Mouse (Mus musculus): ENCODE data around the gene Col6a4.

Gene Col6a4

DNA sequence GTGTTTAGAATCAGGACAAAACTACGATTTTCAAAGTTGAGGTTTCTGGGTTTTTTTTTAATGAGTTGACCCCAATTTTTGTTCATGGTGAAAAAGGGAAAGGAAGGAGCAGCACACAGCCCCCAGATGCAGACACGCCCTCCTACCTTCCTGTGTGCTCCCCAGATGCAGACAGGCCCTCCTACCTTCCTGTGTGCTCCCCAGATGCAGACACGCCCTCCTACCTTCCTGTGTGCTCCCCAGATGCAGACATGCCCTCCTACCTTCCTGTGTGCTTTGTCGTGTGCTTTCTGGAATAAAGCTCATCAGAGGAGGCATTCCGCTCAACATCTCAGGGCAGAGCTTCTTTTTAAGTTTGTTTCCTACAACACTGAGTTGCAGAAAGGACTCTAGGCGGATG is 24.9 kb downstream of the Col6a4 start:
- DNase-seq, result no peak

DNA sequence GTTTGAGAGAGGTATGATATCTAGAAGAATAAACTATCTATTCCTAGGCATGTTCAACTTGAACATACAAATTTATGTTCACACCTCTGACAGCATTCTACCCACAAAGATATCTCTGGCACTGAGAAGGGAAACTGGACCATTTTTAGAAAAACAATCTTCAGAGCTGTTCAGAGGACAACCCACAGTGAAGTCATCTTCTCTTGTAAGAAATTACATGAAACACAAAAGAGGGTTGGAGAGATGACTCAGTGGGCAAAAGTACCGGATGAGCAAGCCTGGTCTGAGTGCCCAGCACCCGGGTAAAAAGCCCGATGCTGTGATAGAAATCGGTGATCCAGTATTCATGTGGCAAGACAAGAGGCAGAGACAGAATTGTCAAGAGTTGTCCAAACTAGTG is 43.1 kb downstream of the Col6a4 start:
- DNase-seq, result no peak

DNA sequence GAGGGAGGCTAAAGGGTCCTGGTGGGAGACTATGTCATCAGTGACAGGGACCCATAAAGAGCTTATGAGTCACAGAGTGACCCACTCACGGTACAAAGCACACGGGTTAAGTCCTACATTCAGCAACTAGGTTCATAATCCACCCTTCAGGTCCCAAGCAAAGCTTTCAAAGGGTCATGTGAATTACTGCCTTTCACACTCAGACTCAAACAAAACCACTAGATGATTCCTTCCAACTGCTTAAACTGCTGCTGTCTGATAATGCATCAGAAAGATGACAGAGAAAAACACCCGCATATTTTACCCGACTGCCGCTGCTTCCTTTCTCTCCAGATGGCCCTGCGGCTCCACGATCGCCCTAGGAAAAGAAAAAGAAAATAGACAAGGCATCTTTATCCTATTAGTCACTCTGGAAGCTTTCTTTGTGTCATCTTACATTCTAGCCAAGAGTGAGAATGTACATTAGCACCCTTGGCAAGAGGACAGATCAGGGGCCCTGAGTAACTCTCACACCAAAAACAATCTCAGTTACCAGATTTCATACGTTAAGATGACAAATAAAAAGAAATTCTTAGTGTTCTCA is 52.6 kb downstream of the Col6a4 start:
- DNase-seq, result no peak

DNA sequence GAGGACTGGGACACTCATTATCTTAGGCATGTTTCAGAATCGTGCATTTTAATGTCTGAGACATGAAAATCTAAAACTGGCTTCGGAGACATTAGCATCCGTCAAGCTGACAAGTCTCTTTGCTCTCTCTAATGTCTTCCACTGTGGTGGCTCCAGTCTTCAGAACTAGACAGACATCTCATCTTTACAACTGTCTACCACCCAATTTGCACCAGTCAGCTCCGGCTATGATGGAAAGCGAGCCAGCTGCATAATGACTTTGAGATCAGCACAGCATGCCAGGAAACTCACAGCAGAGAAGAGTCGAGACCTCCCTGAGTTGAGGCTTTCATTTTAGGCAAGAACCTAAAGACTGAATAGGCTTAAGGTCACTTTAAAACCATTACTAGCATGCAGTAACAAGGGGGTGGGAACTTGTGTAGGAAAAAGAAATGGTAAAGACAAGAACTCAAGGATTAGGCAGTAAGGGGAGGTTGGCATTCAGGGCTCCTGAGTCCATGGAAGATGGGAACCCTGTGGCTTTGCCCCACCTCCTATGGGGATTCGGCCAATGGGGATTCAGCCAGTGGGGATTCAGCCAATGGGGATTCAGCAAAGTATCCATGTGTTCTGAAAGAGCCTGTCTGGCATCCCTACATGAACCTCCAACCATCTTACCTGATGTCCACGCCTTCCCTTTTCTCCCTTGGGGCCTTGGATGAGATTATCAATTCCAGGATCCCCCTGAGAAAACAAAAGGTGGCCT is 56.5 kb downstream of the Col6a4 start:
- no peak for DNase-seq

DNA sequence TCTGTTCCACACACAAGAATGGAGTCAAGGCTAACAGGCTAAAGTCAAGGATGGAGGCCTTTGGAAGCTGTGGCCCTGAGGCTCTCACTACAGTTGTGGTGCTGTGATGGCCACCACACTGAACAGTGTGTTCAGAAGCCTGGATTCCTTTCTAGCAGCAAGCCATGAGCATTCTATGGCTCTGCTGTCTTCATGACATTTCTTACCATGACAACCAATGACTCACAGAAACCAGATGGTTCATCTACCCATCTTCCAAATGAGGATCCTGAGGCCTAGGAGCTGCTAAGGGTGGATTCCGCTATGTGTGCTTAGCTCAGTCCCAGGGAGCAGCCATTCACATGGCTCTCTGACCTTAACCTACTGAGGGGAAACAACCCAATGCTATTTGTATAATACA is 57.3 kb downstream of the Col6a4 start:
- DNase-seq, result no peak

DNA sequence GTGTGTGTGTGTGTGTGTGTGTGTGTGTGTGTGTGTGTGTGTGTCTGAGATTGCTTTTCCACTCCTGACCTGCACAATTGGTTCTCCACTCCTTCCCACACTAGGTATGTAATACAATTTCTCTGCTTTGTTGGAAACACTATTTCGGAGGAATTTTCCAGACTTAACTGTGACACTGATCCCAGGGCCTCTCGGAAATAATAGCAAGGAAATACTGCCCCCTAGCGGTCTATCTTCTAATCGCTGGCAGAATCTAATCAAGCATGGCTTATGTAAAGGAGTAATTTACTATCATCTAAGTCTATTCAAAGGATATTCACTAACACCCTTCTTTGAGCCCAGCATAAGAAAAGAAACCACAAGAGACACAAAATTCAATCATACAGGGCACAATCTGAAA is 57.7 kb downstream of the Col6a4 start:
- no peak for DNase-seq

DNA sequence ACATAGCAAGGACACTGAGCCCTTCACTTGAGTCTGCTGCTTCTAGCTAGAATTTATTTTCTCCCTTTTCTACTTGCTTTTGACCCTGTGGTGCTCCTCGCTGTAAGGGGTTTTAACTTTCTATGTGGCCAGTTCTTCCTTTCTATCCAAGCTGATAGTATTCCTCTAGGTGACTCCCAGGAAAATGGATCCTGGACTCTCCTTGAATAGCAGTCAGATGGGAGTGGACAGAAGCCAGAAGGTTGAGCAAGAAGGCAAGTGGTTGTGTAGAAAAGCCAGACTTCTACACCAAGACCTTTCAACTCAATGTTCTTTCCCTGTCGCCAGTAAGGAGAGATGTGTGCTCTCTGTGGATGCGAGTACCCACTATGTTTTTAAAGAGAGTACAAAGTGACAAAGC is 80.9 kb downstream of the Col6a4 start:
- DNase-seq, result no peak

DNA sequence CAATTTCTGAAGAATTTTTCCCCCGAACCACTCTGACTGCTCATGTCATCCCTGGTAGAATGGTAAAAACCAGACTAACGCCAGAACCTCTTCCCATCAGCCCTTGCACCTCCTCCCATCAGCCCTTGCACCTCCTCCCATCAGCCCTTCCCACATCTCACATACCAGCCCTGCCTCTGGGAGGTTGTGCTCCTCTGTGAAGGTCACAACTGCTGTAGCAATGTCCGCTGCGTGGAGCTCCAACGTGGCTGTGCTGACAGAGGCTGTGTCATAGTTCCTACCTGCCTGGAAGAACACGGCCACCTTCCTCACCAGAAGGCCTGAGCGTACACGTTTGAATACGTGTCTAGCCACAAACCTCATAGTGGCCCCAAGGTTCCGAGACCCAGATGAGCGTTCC is 83.4 kb downstream of the Col6a4 start:
- DNase-seq, result no peak

DNA sequence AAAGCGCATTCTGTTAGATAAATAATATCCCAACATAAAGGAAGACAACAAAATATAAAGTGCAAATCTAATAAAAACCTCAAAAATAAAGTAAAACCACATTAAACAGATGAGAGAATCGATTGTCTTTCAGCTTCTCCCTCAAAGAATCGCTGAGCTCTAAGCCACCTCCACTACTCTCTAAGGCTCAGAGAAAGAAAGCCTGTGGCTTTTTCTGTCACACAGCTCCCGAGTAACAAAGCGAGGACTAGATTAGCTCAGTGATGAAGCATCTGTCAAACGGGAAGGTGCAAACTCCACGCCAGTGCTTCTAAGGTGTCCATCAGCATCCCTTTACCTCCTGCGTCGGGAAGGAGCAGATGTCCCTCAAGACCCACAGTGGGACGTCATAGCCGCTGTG is 98.6 kb downstream of the Col6a4 start:
- DNase-seq, result no peak

DNA sequence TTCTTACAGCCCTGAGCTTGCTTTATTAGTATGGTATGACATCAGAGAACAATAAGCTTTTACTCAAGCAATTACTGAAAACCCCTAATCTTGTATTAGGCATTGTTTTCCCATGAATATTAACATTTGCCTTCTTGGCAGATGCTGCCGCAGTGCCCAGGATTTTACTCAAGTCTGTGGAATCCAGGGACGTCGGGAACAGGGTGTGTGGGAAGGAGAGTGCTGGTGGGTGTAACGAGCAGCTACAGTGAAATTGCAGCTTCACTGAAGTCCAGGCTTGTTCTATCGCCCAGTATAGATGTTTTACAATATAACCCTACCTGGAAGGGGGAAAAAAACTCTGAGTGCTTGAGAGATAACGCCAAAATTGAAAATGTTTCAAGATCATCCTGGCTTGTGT is 104.2 kb downstream of the Col6a4 start:
- DNase-seq, result no peak

DNA sequence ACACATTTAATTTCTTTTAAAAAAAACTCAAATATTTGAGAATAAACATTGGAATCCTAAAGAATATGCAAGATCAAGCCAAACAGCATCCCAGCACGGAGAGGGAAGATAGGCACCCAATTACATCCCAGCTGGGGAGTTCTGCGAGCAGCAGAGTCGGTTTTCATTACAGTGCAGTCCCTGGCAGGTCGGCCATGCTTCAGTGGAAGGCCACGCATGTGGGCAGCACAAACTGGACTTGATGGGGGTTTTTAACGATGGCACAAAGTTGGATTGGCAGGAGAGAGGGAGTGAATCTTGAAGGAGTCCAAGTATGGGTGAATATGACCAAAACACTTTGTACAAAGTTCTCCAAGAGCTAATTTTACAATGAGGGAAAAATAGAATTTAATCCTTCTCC is 106.5 kb downstream of the Col6a4 start:
- no peak for DNase-seq

DNA sequence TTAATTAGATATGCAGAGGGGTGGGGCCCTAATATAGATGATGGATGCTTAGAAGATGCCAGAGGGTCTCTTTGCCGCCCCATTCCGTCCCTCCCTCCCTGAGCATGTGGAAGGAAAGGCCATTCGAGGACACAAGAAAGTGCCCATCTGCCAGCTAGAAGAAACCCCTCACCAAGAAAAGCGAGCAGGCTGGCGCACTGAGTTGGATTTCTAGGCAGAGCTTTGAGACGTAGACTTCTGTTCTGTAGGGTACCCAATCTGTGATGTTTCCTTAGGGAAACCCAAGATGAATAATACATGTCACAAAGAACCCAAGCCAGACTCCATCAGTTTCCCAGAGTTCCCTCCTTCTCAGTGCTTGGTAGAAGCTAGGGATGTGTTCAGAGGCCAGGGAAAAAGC is 107.1 kb downstream of the Col6a4 start:
- no peak for DNase-seq

DNA sequence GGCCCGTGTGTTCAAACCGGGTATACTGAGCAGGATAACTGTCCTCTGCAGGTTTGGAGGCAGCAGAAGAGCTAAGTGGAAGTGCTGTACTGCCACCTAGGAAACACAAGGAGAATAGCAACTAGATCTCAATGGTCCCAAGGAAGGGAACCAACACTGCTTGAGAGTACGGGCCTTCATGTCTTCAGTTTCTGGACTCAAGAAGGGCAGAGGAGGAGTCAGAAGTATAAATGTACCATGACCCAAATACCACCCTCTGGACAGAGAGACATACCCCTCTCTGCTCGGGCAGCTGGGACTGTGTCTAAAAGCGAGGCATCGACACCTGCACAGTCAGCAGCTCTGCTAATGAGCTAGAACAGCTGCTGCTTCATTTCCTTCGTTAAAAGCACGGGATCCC is 108.5 kb downstream of the Col6a4 start:
- no peak for DNase-seq

DNA sequence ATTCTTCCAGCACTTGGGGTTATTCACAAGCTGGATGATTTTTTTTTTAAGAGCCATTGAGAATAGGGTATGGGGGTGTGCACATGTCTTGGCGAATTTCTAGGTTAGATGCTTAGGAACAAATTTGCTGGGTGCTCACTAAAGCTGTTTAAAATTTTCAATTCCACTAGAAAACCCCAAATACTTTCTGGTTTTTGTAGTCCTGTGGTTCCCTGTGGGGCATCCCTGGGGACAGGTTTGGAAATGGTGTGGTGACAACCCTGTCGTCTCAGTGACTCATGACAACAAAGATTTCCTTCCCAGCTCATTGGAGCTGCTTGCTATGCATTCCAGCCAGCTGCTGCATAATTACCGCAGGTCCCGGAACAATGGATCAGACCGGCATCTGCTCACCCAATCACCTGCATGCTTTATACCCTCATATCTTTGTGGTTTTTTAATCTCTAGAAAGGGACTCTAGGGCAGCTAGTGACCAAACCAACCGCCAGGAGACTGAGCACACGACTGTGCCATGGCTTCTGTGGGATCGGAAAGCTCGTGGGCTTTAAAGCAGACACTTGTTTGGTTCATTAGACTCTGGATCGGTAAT is 111.6 kb downstream of the Col6a4 start:
- no peak for DNase-seq

DNA sequence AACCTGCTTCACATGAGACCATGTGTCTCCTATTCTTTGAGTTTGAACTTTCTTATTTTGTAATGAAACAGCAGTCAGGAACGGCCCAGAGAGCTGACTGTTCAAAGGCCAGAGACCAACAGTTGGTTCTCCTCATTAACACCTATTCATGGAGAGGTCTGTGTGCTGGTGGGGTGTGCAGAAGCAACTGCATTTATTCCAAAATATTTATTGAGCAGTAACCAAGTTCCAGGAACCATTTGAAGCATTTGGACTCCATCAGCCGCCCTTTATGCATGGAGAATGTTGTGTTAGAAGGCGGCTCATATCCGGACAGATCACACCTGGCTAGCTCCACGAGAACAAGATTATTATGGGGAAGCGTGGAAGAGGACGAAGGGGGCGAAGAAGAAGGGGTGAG is 118.1 kb downstream of the Col6a4 start:
- DNase-seq, result no peak

DNA sequence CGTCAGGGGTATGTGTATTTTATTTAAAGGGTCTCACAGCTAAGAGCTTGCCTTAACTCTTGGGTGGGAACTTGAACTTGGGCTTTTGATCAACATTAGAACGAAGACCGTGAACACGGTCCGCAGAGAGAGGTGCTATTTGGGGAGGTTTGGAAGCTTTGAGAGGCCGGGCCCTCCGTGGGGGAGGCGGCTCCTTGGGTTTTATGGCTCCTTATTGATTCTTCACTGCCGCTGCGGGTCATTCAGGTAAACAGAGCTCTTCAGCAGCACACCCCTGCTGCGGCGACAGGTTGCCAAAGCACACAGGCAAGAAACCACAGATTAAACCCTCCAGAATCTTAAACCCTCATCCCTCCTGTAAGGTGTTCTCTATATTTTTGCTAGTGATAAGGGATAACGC is 119.7 kb downstream of the Col6a4 start:
- no peak for DNase-seq

DNA sequence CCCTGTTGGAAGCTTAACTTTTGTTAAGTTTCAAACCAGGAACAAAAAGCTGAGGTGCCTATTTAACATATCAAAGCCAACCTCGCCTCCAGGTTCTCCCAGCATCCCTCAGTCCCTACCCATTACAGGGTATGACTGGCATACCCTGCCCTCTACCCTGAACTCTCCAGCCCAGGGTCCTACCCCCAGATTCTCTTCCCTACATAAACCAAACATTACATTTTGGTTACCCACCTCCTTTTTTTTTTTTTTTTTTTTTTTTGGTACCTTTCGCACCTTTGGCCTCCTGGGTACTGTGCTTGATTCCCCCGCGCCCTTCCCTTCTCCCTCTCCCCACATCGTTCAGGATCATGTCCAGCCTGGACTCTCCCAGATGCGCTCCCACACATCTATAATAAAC is 120.3 kb downstream of the Col6a4 start:
- no peak for DNase-seq

DNA sequence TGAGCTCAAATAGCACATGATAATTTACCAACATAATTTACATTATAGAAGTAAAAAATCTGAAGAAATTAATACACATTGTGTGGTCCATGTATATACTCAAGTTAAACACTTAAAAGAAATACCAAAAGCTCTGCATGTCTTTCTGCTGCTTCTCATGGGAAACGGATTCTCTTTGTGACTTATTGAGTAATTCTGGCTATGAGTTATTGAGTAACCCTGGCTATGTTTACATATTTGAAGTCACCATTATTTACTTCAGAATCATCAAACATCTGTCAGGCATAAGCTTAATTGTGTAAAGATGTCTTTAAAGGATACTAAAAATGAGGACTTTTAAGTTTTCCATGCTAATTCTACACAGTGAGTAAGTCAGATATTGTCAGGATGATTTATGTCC is 122.8 kb downstream of the Col6a4 start:
- DNase-seq, result no peak

DNA sequence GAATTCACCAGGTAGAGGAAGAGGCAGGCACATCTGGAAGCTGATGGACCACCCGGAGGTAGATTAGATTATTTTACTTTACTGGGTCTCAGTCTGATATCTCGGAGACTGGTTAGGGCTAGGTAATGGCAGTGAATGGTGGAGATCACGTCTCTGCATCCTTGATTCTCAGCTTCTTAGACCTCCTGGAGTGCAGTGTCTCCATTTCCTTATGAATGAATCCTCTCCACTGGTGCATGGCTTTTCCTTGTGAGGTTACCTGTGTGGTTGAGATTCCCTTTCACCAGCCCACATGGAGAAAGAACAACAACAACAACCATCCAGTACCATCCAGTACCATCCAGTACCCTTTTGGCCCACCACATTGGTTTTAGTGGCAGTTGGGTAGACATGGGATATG is 124.6 kb downstream of the Col6a4 start:
- DNase-seq, result no peak

DNA sequence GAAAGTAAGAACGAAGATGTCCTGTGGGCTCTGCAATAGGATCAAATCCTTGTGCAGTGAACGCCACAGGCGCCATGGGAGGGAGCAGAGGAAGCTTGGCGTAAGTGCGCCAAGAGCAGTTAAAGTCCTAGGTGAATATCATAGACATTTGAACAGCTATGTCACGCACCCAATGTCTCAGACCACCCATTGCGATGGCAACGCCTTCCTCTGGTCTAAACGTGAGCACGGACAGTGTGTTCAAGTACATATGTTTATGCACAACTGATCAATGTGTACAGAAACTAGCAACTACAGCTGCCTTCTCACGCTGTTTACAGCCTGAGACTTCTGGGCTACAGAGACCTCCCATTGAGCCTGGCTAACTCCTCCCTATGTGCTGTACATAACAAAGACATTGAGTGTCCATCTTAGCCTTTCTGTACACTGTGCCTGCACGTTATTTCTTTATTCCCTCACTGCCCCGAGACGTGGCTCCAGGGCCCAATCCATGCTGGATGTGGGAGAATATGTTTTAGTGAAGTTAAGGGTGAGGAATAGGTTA is 125.2 kb downstream of the Col6a4 start:
- no peak for DNase-seq

DNA sequence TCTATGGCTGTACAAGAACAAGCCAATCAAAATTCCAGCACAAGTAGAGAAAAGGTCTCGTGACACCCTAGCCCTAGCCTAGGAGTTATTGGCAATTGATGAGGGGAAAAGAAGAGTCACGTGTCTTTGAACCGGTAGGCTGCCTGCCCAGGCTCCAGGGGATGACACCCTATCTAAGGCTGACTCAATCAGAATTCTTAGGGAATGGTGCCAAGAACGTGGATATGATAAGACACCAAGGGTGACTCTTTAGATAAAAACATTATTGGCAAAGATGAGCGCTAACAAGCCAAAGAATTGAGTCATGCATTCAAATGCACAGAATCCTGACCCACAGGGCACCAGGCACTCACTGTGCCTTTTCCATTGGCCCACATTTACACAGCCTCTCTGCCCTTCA is 125.7 kb downstream of the Col6a4 start:
- DNase-seq, result no peak

DNA sequence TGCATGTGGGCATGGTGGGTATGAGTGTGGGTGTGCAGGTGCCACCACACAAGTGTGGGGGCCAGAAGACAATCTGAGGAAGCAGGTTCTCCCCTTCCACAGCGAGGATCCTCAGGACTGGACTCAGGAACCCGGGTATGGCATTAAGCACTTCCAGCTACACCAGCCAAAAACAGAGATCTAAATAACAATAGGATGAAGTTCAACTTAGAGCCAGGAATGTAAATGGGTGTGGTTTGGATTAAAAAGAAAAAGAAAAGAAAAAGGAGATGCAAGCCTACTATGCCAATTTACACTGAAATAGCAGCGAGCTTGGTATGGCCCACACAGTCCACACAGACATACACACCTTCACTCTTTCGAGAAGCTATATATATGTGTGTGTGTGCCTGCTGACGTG is 128.6 kb downstream of the Col6a4 start:
- no peak for DNase-seq

DNA sequence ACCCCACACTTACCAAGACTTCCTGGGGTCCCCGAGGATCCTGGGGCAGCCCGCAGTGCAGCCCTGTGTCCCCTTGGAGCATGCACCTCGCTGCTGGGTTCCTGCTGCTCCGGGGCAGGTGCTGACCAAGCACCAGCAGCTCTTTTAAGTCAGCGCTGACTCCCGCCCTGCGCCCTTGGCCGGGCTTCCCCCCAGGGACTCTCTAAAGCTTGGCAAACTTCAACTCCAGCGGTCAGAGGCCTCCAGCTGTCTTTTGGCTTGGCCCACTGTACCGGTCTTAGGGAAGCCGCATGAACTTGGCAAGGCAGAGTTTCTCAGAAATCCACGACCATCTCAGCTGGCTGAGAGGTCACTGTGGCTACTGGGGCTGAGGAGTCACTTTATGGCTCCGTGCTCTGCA is 136.1 kb downstream of the Col6a4 start, which contains the start of gene Col6a5:
Gene Col6a5, minus strand, starts transcription at position 111 of the 400 bp plus-strand sequence.
- DNase-seq, result no peak

DNA sequence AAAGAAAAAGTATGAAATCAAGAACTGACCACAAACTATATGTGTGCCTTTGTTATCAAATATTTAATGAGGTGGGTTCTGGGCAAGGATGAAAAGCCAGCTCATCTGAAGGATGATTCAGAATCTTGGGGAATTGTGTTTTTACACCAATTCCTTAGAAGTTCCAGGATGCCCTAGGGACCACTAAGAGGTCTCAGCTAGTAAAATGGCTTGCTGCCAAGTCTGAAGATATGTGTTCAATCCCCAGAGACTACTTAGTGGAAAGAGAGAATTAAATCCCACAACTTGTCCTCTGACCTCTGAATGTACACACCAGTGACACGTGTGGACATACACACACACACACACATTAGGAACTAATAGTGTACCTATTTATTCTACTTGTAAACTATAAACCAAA is 137.5 kb downstream of the Col6a4 start:
- no peak for DNase-seq

Data from cerebellum, adult 11-12 months (tissue).